Mouse (Mus musculus): ENCODE results near the gene Slc41a2. TPM values are rescaled to one million over a fixed set of nuclear protein-coding genes. Genes with fewer than 3 reads are reported as not detected.

The Slc41a2 gene
- polyA plus RNA-seq, 1 experiment from 2014 or later = 12.4 TPM

DNA sequence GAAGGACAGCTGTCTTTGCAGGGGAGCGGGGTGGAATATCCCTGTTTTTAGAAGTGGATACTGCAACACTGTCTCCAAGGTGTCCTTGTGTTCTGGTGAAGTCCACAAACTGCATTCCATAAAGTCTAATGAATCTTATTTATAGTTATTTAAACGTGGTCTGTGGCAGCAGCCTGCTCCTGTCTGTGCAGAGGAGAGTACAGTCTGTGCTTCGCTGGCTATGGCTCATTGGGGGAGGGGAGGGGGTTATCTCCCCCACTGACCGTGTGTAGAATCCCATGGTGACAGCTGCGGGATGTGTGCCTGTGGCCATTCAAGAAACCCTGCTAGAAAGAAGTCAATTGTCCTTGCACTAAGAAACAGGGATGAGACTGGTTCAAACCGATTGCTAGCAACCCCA lies 145.7 kb downstream of the Slc41a2 start:
- H3K27ac ChIP-seq (replicated peaks) = no peak overlapping the region
- no peak overlapping the region for H3K4me2 ChIP-seq
- no peak overlapping the region for H3K4me3 ChIP-seq
- ATAC-seq (ENCODE audit: low FRiP score, low read depth) = no peak
- H3K4me1 ChIP-seq (replicated peaks) = peaks cover 22% of the 10 kb centered on the region
- WGBS = 35% methylated on average over 6 of the region's 6 CpGs
- 0 out of 2 replicates have a peak, but pooled peaks cover 4% of the 10 kb centered on the region for H3K36me3 ChIP-seq
- H3K9ac ChIP-seq = no peak overlapping the region
- H3K27me3 ChIP-seq = no peaks in the 10 kb centered on the region
- no peaks in the 10 kb centered on the region for H3K9me3 ChIP-seq

DNA sequence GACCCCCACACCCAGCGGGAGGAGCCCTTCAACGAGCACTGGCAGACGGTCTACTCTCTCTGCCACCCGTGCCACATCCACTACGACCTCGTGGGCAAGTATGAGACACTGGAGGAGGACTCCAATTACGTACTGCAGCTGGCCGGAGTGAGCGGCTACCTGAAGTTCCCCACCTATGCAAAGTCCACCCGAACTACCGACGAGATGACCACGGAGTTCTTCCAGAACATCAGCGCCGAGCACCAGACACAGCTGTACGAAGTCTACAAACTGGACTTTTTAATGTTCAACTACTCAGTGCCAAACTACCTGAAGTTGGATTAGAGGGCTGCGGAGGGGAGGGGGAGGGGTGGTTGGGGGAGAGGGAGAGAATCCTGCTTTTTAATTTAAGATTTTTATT lies 146.2 kb downstream of the Slc41a2 start:
- Histone ChIP-seq H3K4me2 (no peak overlapping the region), H3K4me1 (replicated peaks) (peaks cover 24% of the 10 kb centered on the region), H3K9ac (no peak overlapping the region), H3K27me3 (no peaks in the 10 kb centered on the region), H3K27ac (replicated peaks) (no peak overlapping the region), H3K9me3 (no peaks in the 10 kb centered on the region), H3K4me3 (no peak overlapping the region), H3K36me3 (0 out of 2 replicates have a peak, but pooled peaks cover 4% of the 10 kb centered on the region)
- no peak for ATAC-seq (ENCODE audit: low FRiP score, low read depth)
- WGBS = 97% methylated on average over 17 of the region's 17 CpGs

DNA sequence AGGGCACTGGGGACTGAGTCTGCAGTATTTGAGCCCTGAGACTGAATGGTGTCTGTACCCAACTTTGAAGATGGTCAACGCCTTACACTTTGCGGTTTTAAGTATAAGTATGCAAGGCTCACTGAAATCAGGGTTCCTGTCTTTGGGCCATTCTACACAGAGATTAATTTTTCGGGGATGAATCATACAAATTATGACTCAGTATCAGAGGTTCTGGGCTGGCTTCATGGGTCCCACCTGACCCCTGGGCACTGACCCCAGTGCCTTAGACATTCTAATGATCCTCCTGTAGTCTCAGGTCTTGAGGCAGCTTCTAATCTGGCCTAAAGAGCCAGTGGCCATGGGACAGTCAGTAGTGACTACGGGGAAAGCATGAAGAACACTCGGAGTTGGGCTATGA lies 148.6 kb downstream of the Slc41a2 start:
- Histone ChIP-seq H3K27me3 (no peaks in the 10 kb centered on the region), H3K9me3 (no peaks in the 10 kb centered on the region), H3K4me2 (no peak overlapping the region), H3K4me1 (replicated peaks) (peaks cover 24% of the 10 kb centered on the region), H3K9ac (no peak overlapping the region), H3K27ac (replicated peaks) (no peak overlapping the region), H3K36me3 (0 out of 2 replicates have a peak, but pooled peaks cover 4% of the 10 kb centered on the region), H3K4me3 (no peak overlapping the region)
- ATAC-seq (ENCODE audit: low FRiP score, low read depth) = no peak
- 98% methylated on average over 5 of the region's 5 CpGs for WGBS

DNA sequence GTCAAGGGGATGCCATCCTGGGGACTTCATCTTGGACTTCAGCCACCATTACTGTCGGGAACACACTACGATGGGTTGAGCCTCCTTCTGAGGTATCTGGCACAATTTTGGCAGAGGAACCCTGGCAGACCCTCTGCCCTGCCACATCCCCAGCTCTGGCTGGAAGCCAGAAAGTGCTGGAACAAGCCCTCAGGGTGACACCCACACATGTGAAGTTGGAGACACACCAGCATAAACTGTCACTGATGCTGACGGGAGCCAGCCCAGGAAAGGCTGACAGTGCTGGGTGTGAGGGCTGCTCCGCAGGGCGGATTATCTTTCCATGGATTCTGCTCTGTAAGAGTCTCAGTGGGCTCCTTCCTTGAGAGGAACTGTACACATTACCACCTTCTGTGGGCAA lies 150.7 kb downstream of the Slc41a2 start:
- Histone ChIP-seq H3K9ac (no peak overlapping the region), H3K36me3 (0 out of 2 replicates have a peak, but pooled peaks cover 4% of the 10 kb centered on the region), H3K4me3 (no peak overlapping the region), H3K4me2 (no peak overlapping the region), H3K9me3 (no peaks in the 10 kb centered on the region), H3K27me3 (no peaks in the 10 kb centered on the region), H3K27ac (replicated peaks) (no peak overlapping the region), H3K4me1 (replicated peaks) (peaks cover 33% of the 10 kb centered on the region)
- ATAC-seq (ENCODE audit: low FRiP score, low read depth) = no peak
- 66% methylated on average over 5 of the region's 5 CpGs for WGBS

DNA sequence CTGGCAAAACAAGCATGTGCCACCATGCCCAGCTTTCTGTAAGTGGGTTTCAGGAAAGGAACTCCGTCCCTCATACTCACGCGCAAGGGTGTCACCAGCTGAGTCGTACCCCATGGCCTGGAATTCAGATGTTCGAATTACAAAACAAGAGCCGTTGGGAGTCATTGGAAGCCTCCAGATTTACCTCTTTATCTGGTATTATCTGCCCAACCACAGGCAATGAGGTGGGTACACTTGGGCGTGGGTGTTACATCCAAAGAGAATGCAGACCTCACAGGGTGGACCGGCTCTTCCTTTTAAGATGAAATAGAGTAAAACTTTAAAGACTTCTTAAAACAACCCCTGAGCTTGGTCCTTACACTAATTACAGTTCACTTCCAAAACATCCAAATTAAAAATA lies 151.5 kb downstream of the Slc41a2 start:
- Histone ChIP-seq H3K36me3 (0 out of 2 replicates have a peak, but pooled peaks cover under 1% of the 10 kb centered on the region), H3K4me1 (replicated peaks) (peaks cover 36% of the 10 kb centered on the region), H3K9me3 (no peaks in the 10 kb centered on the region), H3K9ac (no peak overlapping the region), H3K4me3 (no peak overlapping the region), H3K4me2 (no peak overlapping the region), H3K27me3 (no peaks in the 10 kb centered on the region), H3K27ac (replicated peaks) (no peak overlapping the region)
- WGBS = 90% methylated on average over 8 of the region's 8 CpGs
- ATAC-seq (ENCODE audit: low FRiP score, low read depth) = no peak

DNA sequence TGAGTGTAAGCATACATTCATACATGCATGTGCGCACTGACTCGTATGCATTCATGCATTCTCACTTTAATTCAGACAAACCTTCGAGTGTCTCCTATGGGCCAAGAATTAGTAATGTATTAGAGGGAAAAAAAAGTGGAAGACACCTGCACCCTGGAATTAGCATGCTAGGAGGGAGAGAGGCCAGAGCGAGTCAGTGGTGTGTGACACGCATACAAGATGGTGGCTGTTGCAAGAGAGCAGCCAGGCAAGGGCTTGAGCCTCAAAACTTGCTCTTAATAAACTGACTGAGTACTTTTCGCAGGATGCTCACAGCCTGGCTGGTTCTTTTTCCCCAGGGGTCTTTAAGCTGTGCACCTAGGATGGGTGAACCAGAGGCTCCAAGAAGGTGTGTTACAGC lies 152.6 kb downstream of the Slc41a2 start:
- H3K4me1 ChIP-seq (replicated peaks) = peaks cover 36% of the 10 kb centered on the region
- WGBS = 72% methylated on average over 6 of the region's 6 CpGs
- no peak overlapping the region for H3K9ac ChIP-seq
- no peak overlapping the region for H3K4me2 ChIP-seq
- H3K36me3 ChIP-seq = no peaks in the 10 kb centered on the region
- H3K4me3 ChIP-seq = no peak overlapping the region
- ATAC-seq (ENCODE audit: low FRiP score, low read depth) = no peak
- no peaks in the 10 kb centered on the region for H3K27me3 ChIP-seq
- no peaks in the 10 kb centered on the region for H3K9me3 ChIP-seq
- peak overlapping the region; percentile 32; the same call in 1 of the 2 replicates for H3K27ac ChIP-seq (replicated peaks)

DNA sequence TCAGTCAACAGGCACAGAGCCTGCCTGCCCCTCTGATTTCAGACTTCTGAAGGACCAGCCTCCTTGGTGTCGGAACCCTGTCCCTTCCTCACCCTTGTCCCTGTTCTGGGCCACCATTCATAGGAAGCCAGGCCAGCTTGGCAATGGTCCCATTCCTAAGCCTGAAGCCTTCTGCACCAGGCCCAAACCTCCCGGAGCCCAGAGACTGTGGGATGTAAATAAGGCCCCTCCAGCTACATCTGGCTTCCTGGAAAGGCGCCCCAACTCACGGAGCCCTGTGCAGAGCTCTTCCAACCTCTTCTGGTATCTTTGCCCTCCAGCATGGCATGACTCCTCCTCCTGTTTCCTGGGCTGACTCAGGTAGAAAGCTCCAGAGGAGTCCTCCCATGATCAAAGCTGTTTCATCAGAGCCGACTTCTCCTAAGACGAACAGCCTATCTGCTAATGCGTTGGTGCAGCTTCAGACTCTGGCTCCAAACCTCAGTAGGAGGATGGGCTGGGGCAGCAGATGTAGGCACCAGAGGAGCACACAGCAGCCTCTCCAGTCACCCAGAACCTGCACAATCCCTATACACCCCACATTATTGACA lies 153.1 kb downstream of the Slc41a2 start:
- peak overlapping the region; percentile 32; the same call in 1 of the 2 replicates for H3K27ac ChIP-seq (replicated peaks)
- ATAC-seq (ENCODE audit: low FRiP score, low read depth) = no peak

DNA sequence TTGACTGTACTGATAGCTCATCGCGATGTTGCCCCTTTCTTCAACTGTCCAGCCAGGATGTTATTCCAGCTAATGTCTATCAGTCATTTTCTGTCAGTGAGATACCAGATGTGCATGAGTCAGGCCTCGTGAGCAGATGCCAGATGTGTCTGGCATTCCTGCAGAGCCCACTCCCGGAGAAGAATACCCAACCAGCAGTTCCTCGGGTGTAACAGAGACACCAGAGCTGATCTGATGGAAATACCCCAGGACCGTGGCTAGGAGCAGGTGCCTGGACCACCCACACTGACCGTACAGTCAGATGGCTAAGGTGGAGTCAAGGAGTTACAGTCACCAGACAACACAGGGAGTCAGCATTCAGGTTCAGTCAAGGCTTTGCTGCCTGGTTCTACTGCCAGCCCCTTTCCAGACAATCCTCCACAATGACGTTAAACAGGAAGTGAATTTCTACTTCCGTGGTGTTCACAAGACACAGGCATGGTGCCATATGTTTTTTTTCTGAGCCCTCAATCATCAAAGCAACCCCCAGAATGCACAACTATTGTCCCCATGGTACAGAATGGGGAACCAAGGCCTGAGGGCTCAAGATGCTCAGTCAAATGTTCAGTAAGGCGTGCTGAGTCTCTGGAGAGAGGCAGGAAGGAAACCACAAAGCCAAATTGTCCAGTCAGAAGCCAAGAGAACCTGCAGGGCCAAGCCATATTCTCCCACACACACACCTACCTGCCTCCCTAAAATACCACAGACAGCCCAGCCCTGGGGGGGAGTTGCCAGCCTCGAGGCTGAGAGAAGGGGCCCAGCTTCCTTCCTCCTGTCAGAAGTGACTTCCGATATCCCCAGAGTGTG lies 153.8 kb downstream of the Slc41a2 start:
- H3K9ac ChIP-seq = no peak overlapping the region
- H3K27me3 ChIP-seq = no peaks in the 10 kb centered on the region
- peaks cover 36% of the 10 kb centered on the region for H3K4me1 ChIP-seq (replicated peaks)
- no peak for ATAC-seq (ENCODE audit: low FRiP score, low read depth)
- no peaks in the 10 kb centered on the region for H3K9me3 ChIP-seq
- 65% methylated on average over 12 of the region's 12 CpGs for WGBS
- H3K4me3 ChIP-seq = no peak overlapping the region
- no peaks in the 10 kb centered on the region for H3K36me3 ChIP-seq
- H3K27ac ChIP-seq (replicated peaks) = peak overlapping the region; percentile 32; the same call in 1 of the 2 replicates
- H3K4me2 ChIP-seq = no peak overlapping the region

More for the DNA sequence above, 153.1 kb downstream of the Slc41a2 start:
- H3K4me1 ChIP-seq (replicated peaks) = peaks cover 36% of the 10 kb centered on the region
- 52% methylated on average over 7 of the region's 7 CpGs for WGBS
- no peak overlapping the region for H3K9ac ChIP-seq
- no peaks in the 10 kb centered on the region for H3K27me3 ChIP-seq
- H3K4me2 ChIP-seq = no peak overlapping the region
- no peak overlapping the region for H3K4me3 ChIP-seq
- no peaks in the 10 kb centered on the region for H3K9me3 ChIP-seq
- H3K36me3 ChIP-seq = no peaks in the 10 kb centered on the region

DNA sequence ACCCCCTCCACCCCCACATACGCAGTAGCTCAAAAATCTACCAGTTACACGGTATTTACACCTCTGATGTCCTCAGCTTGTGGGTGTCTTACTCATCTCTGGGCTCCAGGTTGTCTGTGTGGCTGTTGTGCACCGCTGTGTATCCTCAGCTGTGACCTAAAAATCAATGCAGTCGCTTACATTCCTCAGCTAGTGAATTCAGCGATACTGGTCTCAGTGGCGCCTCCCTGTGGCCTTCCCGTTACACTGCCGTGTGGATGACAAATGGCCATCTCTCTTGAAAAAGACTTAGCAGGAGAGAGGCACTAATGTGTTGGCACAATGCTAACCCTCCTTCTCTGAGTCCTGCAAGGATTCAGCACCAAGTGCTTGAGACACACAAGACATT lies 155.1 kb downstream of the Slc41a2 start:
- Histone ChIP-seq H3K9me3 (no peaks in the 10 kb centered on the region), H3K27me3 (no peaks in the 10 kb centered on the region), H3K4me1 (replicated peaks) (peaks cover 36% of the 10 kb centered on the region), H3K27ac (replicated peaks) (no peak overlapping the region; the same call in 1 of the 2 replicates), H3K4me3 (no peak overlapping the region), H3K4me2 (no peak overlapping the region), H3K36me3 (no peaks in the 10 kb centered on the region), H3K9ac (no peak overlapping the region)
- 22% methylated on average over 8 of the region's 8 CpGs for WGBS
- peak; percentile 42; the same call in 1 of the 2 replicates for ATAC-seq (ENCODE audit: low FRiP score, low read depth)

DNA sequence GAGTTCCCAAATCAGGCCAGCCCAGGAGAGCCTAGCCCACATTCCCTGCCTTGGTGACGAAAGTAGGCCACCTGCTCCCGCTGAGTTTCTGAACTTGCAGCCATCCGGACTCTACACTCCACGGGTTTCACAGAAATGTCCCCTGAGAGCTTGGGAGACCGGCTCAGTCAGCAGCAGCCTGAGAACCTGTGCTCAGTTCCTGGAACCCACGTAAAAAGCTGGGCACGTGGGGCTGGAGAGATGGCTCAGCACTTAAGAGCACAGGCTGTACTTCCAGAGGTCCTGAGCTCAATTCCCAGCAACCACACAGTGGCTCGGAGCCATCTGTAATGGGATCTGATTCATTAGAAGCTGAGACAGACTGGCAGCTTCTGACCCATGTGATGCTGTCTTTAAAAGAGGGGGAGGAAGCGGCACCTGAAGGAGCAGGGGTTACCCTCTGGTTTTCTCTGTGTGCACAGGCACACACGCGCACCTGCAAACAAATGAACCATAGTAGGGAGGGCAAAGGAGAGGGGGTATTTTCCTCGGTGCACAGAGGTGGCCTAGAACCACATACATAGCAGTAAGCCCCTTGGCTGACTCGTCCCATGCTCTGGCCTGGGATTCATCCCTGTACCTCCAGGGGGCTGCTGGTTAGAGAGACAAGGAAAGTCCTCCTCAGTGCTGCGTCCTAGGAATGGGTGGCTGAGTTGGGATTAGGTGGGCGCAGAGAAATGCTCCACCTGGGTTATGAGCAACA lies 155.7 kb downstream of the Slc41a2 start:
- Histone ChIP-seq H3K36me3 (no peaks in the 10 kb centered on the region), H3K9ac (no peak overlapping the region), H3K4me2 (no peak overlapping the region), H3K27me3 (no peaks in the 10 kb centered on the region), H3K4me1 (replicated peaks) (peaks cover 34% of the 10 kb centered on the region), H3K4me3 (no peak overlapping the region), H3K9me3 (no peaks in the 10 kb centered on the region), H3K27ac (replicated peaks) (peak overlapping the region; percentile 7; the same call in 1 of the 2 replicates)
- WGBS = 64% methylated on average over 15 of the region's 15 CpGs
- ATAC-seq (ENCODE audit: low FRiP score, low read depth) = peak; percentile 24; the same call in 1 of the 2 replicates

Measured in hindbrain, embryonic 15.5 days (tissue).